Mouse (Mus musculus) gastrocnemius, postnatal 14 days (tissue): ENCODE data around the gene Prpf6. TPM values are rescaled to one million over a fixed set of nuclear protein-coding genes. Genes with fewer than 3 reads are reported as not detected.

Experiments used
- DNase-seq: peaks from one replicate; pipeline ENCODE4 v3.0.0; 2021; ENCODE audit warnings: mixed read lengths
- intact Hi-C: fragments of 180-260 bp; cut with DNase I; formaldehyde crosslinking; loops from one replicate; pipeline ENCODE4 v1.15.1; 2025; ENCODE audit warnings: low total_unique reads
- total RNA-seq, 2 experiments: library from RNA; stranded (reverse); gene quantifications; 2 replicates each; pipeline ENCODE4 v1.2.3; 2021

Gene Prpf6
- total RNA-seq, 2 experiments from 2014 or later = 28.0 to 30.1 TPM

GRCm38 (mm10) chr2:181676424-181676823 is 84.8 kb downstream of the Prpf6 start:
- no peak for DNase-seq
- intact Hi-C loops = no loop called here

- intact Hi-C loops = no loop called here
- DNase-seq = peak; percentile 44
Measured at GRCm38 (mm10) chr2:181677096-181677754, 85.6 kb downstream of the Prpf6 start.

DNA sequence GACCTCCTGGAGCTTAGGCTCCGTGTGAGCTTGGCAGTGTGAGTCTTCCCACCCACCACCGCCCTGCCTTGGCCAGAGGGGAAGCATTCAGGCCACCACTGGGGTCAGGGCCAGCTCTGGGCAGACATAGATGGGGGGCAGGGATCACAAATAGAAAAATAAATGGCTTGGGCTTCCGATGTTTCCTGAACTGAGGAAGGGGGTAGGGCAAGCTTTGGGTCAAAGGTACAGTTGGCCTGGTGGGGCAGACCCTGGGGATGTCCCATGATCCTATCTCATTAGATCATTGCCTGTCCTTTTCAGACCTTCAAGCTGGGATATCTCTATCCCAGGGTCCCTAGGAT is 86.1 kb downstream of the Prpf6 start:
- DNase-seq = no peak
- intact Hi-C loops = no loop called here

DNA sequence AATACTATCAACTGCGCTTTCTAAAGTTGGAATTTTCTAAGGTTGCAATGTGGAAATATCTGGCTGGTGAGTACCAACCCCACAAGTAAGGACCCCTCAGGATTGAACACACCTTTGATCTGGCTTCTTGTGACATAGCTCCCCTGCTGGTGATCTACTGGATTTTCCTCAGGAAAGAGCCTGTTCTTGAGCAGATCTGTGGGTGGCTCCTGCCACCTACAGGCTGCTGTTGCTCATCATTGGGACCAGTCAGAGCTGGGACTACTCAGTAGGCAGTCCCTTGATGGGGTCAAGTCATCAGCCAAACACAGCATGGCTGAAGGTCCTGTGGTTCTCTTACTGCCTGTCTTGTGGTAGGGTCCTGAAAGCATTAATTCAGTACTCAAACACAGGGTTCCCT is 87.1 kb downstream of the Prpf6 start:
- DNase-seq = peak; percentile 72
- intact Hi-C loops = no loop called here

GRCm38 (mm10) chr2:181679951-181680715 is 88.5 kb downstream of the Prpf6 start, which contains the start of gene Tcea2:
Gene Tcea2 (plus strand): TSS chr2:181680310.
- DNase-seq = peak; percentile 68
- intact Hi-C loops = no loop called here

DNA sequence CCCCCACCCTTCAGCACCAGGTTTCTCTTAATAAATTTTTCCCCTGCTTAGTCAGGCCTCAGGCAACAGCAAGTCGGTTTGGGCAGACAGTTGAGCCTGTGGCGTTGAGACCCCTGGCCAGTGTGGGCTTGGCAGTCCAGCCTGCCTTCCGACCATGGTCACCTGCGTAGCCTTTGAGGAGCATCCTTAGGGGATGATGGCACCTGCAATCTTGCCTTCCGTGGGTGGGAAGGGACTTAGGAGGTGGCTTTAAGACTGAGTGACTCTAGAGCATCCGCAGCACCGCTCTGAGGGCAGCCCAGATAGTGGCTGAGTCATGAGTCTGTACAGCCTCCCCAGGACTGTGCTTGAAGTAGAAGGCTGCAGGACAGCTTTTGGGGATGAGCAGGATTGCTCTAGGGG is 89.0 kb downstream of the Prpf6 start:
- intact Hi-C loops = no loop called here

GRCm38 (mm10) chr2:181681978-181682377 is 90.3 kb downstream of the Prpf6 start:
- intact Hi-C loops = no loop called here

More for the DNA sequence above, 89.0 kb downstream of the Prpf6 start:
- no peak for DNase-seq

DNA sequence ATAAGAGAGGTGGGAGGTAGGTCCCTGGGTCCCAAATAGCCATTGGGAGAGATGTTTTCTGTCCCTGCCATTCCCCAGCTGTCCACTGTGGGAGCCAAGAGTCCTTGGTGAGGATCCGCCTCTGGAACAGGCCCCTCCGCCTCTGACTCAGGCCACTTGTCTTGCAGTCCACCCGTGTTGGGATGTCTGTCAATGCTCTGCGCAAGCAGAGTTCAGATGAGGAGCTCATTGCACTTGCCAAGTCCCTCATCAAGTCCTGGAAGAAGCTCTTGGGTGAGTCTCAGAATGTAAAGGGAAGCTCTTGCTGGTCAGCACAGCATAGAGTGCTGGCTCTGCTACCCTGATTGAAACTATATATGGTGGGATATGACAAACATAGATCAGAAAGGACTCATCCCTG is 91.7 kb downstream of the Prpf6 start:
- no peak for DNase-seq
- intact Hi-C loops = no loop called here

More at GRCm38 (mm10) chr2:181681978-181682377, 90.3 kb downstream of the Prpf6 start:
- no peak for DNase-seq

DNA sequence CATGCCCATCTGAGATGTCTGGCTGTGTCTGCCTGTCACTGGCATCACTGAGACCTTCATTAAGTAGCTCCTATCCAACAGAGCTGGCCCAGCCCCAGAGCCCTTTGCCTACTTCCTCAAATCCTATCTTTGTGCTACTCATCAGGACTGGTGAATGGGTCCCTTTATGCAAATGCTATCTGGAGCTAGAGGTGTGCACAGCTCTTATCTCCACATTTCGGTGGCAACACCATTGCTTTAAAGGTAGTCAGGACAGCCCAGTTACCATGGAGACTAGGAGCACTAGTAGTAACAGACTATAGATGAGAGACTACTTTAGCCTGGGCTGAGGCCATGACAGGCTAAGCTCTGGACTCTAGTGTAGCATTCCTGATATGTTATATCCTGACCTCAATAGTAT is 93.0 kb downstream of the Prpf6 start:
- no peak for DNase-seq
- intact Hi-C loops = no loop called here

- DNase-seq = no peak
- intact Hi-C loops = no loop called here
Measured at GRCm38 (mm10) chr2:181685686-181686085, 94.0 kb downstream of the Prpf6 start.

- intact Hi-C loops = no loop called here
- no peak for DNase-seq
Measured at GRCm38 (mm10) chr2:181687586-181687985, 95.9 kb downstream of the Prpf6 start.

GRCm38 (mm10) chr2:181689466-181690160 is 97.9 kb downstream of the Prpf6 start:
- intact Hi-C loops = no loop called here
- no peak for DNase-seq

GRCm38 (mm10) chr2:181691083-181691482 is 99.4 kb downstream of the Prpf6 start:
- intact Hi-C loops = no loop called here
- DNase-seq = no peak

GRCm38 (mm10) chr2:181691571-181691970 is 99.9 kb downstream of the Prpf6 start:
- intact Hi-C loops = no loop called here
- no peak for DNase-seq

DNA sequence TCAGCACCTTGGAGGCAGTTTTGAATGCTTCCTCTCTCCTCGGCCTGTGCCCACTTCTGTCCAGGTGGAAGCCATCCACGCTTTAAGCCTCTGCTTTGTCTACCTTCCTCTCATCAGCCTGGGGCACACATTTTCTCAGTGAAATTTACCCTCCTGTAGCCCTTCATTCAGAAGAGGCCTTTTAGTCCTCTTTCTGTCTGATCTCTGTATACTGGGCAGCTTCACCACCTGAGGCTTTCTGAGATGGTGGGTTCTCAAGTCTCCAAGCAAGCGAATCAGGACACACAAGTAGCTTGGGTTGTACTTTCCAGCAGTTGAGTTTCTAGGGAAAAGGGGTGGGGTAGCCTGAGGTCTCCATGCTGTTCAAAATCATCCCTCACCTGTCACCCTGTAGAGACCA is 100.6 kb downstream of the Prpf6 start:
- intact Hi-C loops = no loop called here
- DNase-seq = no peak

GRCm38 (mm10) chr2:181693339-181694280 is 101.9 kb downstream of the Prpf6 start, which contains the start of gene Rgs19:
Gene Rgs19 (minus strand): TSS chr2:181693977.
- intact Hi-C loops = no loop called here
- DNase-seq = peak; percentile 84

DNA sequence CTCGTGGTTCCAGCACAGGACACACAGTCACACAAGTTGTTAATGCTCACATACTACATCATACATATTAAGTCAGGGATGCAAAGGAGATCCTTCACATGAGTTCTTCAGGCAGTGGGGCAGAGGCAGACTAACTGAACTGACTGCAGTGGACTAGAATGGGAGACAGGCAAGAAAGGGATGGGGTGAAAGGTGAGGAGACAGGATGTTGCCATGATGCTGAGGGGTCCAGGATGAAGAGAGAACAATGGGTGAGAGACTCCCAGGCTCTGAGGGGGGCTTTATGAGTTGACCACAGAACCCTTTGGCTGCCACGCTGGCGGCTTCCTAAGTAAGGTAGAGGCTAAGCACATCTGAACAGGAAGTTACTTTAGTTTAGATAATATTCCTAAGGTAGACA is 102.9 kb downstream of the Prpf6 start:
- intact Hi-C loops = no loop called here
- DNase-seq = no peak

GRCm38 (mm10) chr2:181695776-181696175 is 104.1 kb downstream of the Prpf6 start:
- intact Hi-C loops = no loop called here
- no peak for DNase-seq

DNA sequence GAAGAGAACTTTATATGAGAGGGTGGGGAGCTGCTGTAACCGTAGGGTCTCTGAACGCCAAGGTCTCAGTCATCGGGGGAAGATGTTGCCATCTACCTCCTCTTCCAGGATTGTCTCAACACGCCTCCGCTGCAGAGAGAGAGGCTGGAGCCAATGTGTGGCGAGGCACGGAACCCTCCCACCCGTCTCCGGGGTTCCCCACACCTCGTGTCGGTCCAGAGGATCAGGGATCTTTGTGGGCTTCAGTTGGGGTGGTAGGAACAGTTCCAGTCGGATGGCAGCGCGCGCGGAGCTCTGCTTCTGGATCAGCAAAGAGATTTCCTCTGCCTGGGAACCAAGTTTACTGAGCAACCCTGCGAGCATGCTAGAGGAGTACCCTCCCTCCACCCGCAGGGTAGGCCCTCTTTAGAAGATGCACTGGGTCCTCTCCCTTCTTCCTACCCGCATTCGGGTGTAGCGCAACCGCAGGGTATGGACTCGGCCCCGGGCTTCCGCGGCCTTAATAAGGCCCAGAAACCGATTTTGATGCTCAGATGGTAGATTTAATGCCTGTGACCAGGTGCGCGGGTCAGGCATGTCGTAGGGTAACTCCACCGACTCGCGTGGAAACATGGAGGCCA is 105.2 kb downstream of the Prpf6 start:
- no peak for DNase-seq
- intact Hi-C loops = no loop called here
